8 mouse cellular contexts compared by ENCODE assay signal in the genomic region with DNA sequence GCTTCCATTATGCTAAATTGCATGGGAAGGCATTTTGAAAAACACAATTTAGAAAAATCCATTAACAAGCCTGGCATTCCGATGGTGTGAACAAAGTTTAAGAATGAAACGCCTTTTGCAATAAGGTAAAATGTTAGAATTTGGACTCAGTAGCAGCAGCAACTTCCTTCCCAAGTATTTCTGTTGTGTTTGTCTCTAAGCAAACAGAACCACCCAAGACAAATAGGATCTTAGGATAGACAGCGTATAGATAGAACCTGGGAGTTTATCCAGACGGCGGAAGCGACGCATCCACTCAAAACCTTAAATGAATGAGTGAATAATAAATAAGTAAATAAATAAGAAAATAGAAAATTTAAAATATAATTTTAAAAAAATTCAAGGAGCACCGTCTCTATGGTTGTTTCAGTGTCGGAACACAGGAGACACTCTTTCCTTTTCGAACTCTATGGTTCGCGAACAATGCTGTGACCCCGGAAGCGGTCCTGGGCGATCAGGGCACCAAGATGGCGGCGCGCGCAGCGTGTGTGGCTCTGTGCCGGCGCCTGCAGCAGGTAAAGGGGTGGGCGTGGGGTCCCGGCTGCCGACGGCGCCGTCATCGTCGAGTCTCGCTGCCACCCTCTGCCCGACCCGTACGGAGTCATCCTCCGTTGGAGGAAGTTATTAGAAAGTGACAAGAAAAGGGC. TPM values are rescaled to one million over a fixed set of nuclear protein-coding genes. Genes with fewer than 3 reads are reported as not detected.
DNase-seq lines count a peak whose midpoint lies in the region; ATAC-seq lines count a peak whose summit lies in the region.

A gene (plus strand): TSS at position 487 of the 686 bp plus-strand sequence.

- no peaks in the 10 kb centered on the region for H3K27me3 ChIP-seq in heart, embryonic 14.5 days (ENCODE audit: control insufficient read depth, insufficient read depth, low read length)
- H3K27me3 ChIP-seq in liver, embryonic 13.5 days = no peaks in the 10 kb centered on the region; the same call in 1 of the 2 replicates
- H3K27me3 ChIP-seq in stomach, embryonic 16.5 days (ENCODE audit: control insufficient read depth, insufficient read depth, low read length) = no peaks in the 10 kb centered on the region

- peak within 1 kb of the TSS; percentile 81 for H3K9ac ChIP-seq in heart, embryonic 14.5 days (ENCODE audit: low read length)
- H3K9ac ChIP-seq in liver, embryonic 13.5 days = peak within 1 kb of the TSS; percentile 78
- peak within 1 kb of the TSS; percentile 81 for H3K9ac ChIP-seq in stomach, embryonic 16.5 days (ENCODE audit: low read length)

- peak within 1 kb of the TSS in 1 of 2 experiments; percentile 10; a peak in 2 of 4 replicates for H3K27ac ChIP-seq in heart, embryonic 14.5 days (replicated peaks in 1 of 2; ENCODE audit: control insufficient read depth in 1 of 2, insufficient read depth in 1 of 2, low read depth in 2 of 2, low read length in 2 of 2)
- H3K27ac ChIP-seq in liver, embryonic 13.5 days = no peak within 1 kb of the TSS
- peak within 1 kb of the TSS; percentile 57 for H3K27ac ChIP-seq in stomach, embryonic 16.5 days (ENCODE audit: low read length)

- peaks cover 16% of the 10 kb centered on the region for H3K36me3 ChIP-seq in heart, embryonic 14.5 days (ENCODE audit: control insufficient read depth, insufficient read depth, low read length)
- peaks cover 14% of the 10 kb centered on the region for H3K36me3 ChIP-seq in liver, embryonic 13.5 days
- H3K36me3 ChIP-seq in stomach, embryonic 16.5 days (ENCODE audit: control insufficient read depth, insufficient read depth, low read length) = no peaks in the 10 kb centered on the region

- DNase-seq in c-Kit-negative CD71-positive TER-119-positive erythroid progenitor cells, embryonic 14.5 days (ENCODE audit: low read depth, low spot score) = peak; percentile 67
- DNase-seq in fibroblast of lung, adult 2 months (ENCODE audit: low read depth) = peak; percentile 46
- peak; percentile 92 for DNase-seq in kidney, postnatal 14 days
- DNase-seq in liver, embryonic 13.5 days = peak; percentile 79
- DNase-seq in neural tube, embryonic 10.5 days (ENCODE audit: extremely low spot score, low spot score) = peak; percentile 88

- no peaks in the 10 kb centered on the region for H3K9me3 ChIP-seq in heart, embryonic 14.5 days (ENCODE audit: control insufficient read depth, low read length)
- no peaks in the 10 kb centered on the region for H3K9me3 ChIP-seq in liver, embryonic 13.5 days (replicated peaks)
- H3K9me3 ChIP-seq in stomach, embryonic 16.5 days (replicated peaks; ENCODE audit: control insufficient read depth, low read length) = no peaks in the 10 kb centered on the region

- 5% methylated on average over 35 of the region's 35 CpGs for WGBS in heart, embryonic 14.5 days
- 4% methylated on average over 35 of the region's 35 CpGs for WGBS in liver, embryonic 13.5 days (ENCODE audit: insufficient replicate concordance)
- 3% methylated on average over 35 of the region's 35 CpGs for WGBS in stomach, embryonic 16.5 days

- H3K4me3 ChIP-seq in heart, embryonic 14.5 days (ENCODE audit: control insufficient read depth in 1 of 2, insufficient read depth in 1 of 2, low read depth in 1 of 2, low read length in 2 of 2) = peak within 1 kb of the TSS; percentile 83 to 97
- H3K4me3 ChIP-seq in liver, embryonic 13.5 days (replicated peaks) = peak within 1 kb of the TSS; percentile 84
- H3K4me3 ChIP-seq in stomach, embryonic 16.5 days (replicated peaks; ENCODE audit: low read length) = peak within 1 kb of the TSS; percentile 85

- ATAC-seq in CD4-positive, CD25-positive, alpha-beta regulatory T cell, adult 4 months = peak; percentile 96
- no peak for ATAC-seq in heart, embryonic 14.5 days (ENCODE audit: insufficient number of reproducible peaks, insufficient read depth, low FRiP score, low read depth)
- ATAC-seq in liver, embryonic 13.5 days (ENCODE audit: low read depth) = peak; percentile 86
- ATAC-seq in stomach, embryonic 16.5 days (ENCODE audit: insufficient read depth, low FRiP score) = peak; percentile 90

- peaks cover 2 to 6% of the 10 kb centered on the region in 2 experiments; a peak in 2 of 4 replicates for H3K4me1 ChIP-seq in heart, embryonic 14.5 days (ENCODE audit: control insufficient read depth in 2 of 2, insufficient read depth in 2 of 2, low read length in 2 of 2)
- peaks cover 31% of the 10 kb centered on the region for H3K4me1 ChIP-seq in liver, embryonic 13.5 days (replicated peaks)
- no peaks in the 10 kb centered on the region for H3K4me1 ChIP-seq in stomach, embryonic 16.5 days (ENCODE audit: control insufficient read depth, insufficient read depth, low read length)

- peak within 1 kb of the TSS; percentile 83 for H3K4me2 ChIP-seq in heart, embryonic 14.5 days (ENCODE audit: low read length)
- peak within 1 kb of the TSS; percentile 81 for H3K4me2 ChIP-seq in liver, embryonic 13.5 days
- H3K4me2 ChIP-seq in stomach, embryonic 16.5 days (ENCODE audit: low read depth, low read length) = peak within 1 kb of the TSS; percentile 82

RNA-seq across cellular contexts. Expression of the gene that starts here (rescaled TPM):
- 10 to 100 TPM; 29.1 to 37.6 TPM for polyA plus RNA-seq in CD4-positive, CD25-positive, alpha-beta regulatory T cell, adult 4 months (2017; shearing (Covaris generic))
- polyA plus RNA-seq in heart, embryonic 14.5 days (2014; fragmentation: Nextera tagmentation; extraction: Ambion mirVana) = 67.2 and 69.8 TPM in 2 replicates
- 61.2 and 61.6 TPM in 2 replicates for polyA plus RNA-seq in liver, embryonic 13.5 days (2015; fragmentation: Nextera tagmentation; extraction: Ambion mirVana)
- polyA plus RNA-seq in stomach, embryonic 16.5 days (2015; fragmentation: Nextera tagmentation; extraction: Ambion mirVana) = 60.1 and 66.1 TPM in 2 replicates
